Mouse (Mus musculus) NIH3T3 (cell line): ENCODE data around the gene Ocm.
"Not testable (repeated sequence)": the region's sequence is repeated elsewhere in the genome, so short reads cannot be mapped to it uniquely, and the experiment has no call there.

Source experiments
- DNase-seq: peaks from one replicate; pipeline ENCODE4 v3.0.0-alpha.2; 2012; ENCODE audit warnings: low read depth

The Ocm gene

DNA sequence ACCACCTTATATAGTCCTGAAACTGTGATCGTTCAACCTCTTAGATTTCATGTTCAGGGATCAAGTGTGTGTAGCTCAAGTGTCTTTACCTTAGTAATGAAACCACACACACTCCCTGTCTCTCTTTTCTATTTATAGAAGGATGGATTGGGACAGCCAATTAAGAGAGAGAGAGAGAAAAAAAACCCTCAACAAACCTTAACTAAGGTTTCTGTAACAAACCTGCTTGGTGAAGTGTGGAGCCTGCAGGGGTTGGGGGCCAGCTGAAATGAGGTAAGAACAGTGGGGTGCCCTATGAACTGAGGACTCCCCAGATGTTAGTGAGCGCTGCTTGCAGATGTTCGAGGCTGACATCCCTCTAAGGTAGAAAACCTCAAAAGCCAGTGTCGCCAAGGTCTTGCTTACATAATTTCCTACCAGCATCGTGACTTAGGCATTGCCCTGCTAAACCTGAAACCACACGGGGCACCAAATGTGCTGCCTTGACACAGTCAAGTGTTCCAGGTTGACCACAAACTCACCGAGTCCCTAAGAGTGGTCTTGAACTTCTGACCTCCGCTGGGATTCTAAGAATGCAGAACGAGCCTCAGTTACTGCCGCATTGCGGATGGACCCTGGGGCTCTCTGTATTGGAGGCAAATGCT, at the start of gene Ocm:
Gene Ocm (minus strand): TSS at position 51 of the 644 bp plus-strand sequence.
- no peak for DNase-seq

GRCm38 (mm10) chr5:144071249-144071648, 44.8 kb upstream of the Ocm start:
- no peak for DNase-seq

GRCm38 (mm10) chr5:144070064-144070463, 43.6 kb upstream of the Ocm start:
- no peak for DNase-seq

DNA sequence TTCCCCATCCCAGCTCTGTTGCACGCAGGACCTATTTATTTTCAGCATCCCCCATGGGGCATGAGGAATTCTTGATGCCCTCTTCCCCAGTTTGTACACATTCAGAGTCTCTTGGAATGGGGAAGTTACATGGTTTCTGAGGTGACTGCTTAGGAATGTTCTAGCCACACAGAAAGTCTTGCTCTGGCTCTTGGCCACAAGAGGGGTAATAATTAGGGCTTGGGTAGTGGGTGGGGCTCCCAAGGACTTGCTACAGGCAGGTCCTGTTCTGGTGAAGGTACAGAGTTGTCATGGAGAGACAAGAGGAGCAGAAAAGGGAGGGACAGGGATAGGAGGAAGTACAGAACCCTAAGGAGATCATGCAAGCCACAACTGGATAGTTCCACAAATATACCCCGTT, 39.6 kb upstream of the Ocm start:
- peak; percentile 8 for DNase-seq

DNA sequence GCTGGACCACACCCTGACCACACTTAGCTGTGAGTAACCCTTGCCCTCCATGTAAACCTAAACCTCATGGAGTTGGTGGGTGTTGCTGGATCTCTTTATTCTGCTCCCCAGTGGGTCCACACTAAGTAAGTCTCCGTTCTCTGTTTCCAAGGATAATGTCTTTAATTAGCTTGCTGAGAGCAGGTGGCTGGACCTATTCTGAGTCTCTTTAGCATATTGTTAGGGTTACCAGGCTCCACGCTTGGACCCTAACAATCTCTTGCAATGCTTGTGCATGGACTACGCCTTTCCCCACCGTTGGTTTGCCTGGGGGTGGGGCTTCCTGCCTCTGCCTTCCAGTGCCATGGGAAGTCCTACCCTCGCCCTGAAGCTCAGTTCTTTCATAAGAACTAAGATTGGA, 37.6 kb upstream of the Ocm start:
- DNase-seq: no peak

DNA sequence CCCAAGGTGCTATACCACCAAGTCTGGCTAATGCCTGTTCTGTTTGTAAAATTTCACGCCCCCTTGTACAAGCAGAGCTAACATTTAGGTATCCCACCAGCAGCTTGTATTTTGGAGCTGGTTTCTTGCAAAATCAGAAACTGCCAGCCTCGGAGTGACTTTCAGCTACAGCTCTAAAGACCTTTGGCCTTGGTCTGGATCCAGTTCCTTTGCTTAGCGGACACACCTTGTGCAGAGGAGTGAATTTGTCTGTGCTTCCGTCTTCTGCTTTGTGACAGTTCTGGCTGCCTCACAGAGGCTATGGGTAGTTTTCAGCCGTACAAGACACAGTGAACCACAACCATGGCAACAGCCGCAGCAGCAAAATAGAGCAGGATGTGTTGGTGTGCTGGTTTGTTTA, 27.9 kb upstream of the Ocm start:
- DNase-seq: no peak

DNA sequence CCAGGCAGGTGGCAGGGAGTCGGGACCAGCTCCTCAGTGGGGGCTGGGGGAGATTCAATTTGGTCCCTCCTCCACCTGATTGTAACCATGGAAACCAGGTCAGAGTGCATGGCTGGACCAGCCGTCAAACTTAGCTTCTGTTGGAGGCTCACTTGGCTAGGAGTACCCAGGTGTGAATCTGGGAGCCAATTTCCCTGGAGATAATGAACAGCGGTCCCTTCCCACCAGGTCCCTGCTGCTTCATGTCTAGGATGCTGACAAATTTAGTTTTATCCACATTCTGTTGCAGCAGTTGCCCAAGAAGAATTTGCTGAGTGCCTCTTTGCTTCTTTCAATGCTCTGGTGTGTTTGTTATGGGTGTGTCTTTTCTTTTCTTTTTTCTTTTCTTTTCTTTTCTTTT, 27.0 kb upstream of the Ocm start:
- no peak for DNase-seq

DNA sequence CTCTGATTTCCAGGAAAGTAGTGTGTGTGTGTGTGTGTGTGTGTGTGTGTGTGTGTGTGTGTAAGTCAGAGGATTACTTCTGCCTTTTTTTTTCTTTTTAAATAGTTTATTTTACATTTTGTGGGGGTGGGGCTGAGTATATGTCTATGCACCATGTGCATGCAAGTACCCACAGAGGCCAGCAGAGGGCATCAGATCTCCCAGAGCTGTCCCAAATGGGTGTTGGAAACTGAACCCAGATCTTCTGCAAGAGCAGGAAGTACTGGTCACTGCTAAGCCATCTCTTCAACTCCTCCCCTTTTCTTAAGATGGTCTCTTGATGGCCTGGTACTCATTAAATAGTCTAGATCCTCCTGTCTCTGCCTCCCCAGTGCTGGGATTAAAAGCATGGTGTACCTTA, 24.8 kb upstream of the Ocm start:
- peak; percentile 27 for DNase-seq

DNA sequence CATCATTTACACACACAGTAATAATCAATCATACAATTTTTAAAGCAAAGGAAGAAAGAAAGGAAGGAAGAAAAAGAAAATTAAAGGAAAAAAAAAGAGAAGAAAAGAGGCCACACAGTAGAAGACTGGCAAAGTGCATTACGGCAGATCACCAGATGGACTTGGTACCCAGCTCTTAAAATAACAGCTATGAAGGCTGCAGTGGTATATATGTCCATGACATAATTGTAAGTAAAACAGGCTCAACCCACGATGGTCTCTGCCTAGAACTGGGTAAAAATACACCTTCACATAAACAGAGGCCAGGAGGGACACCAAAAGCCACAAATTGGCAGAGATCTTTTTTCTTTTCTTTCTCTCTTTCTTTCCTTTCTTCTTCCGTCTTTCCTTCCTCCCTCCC, 23.4 kb upstream of the Ocm start:
- no peak for DNase-seq

DNA sequence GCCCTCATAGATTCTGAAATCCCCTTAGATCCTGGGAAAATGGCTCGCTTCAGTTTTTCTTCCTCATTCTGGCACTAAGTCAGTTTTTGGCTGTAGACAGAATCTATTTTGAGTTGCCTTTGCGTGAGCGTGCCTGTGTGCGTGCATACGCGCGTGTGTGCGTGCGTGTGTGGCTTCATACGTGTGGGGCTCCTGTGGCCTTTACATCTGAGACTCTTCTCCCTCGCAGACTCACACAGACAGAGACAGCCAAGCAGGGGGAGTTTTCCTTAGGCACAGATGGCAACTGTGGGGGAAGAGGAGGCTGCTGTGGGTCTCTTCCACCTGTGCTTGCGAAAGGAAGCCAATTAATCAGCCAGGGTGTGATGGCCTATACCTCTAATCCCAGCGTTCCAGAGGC, 20.9 kb upstream of the Ocm start:
- no peak for DNase-seq

GRCm38 (mm10) chr5:144043166-144043565, 16.7 kb upstream of the Ocm start:
- DNase-seq: no peak

GRCm38 (mm10) chr5:144040720-144041364, 14.4 kb upstream of the Ocm start:
- peak; percentile 89 for DNase-seq

DNA sequence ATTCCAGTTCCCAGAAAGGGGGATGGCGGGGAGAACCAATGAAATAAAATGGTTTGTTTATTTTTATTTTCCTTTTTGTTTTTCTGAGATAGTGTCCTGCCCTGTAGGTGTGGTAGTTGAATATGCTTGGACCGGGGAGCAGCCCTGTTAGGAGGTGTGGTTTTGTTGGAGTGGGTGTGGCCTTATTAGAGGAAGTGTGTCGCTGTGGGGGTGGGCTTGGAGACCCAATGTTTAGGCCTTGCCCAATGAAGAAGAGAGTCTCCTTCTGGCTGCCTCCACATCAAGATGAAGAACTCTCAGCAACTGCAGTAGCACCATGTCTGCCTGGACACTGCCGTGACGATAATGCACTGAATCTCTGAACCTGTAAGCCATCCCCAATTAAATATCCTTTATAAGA, 13.4 kb upstream of the Ocm start:
- no peak for DNase-seq

- DNase-seq: peak; percentile 27
These were observed 12.7 kb upstream of the Ocm start for GRCm38 (mm10) chr5:144039156-144039675.

GRCm38 (mm10) chr5:144036952-144037351, 10.5 kb upstream of the Ocm start:
- no peak for DNase-seq

GRCm38 (mm10) chr5:144034567-144034966, 8.1 kb upstream of the Ocm start:
- no peak for DNase-seq

GRCm38 (mm10) chr5:144032491-144032890, 6.0 kb upstream of the Ocm start:
- no peak for DNase-seq

DNA sequence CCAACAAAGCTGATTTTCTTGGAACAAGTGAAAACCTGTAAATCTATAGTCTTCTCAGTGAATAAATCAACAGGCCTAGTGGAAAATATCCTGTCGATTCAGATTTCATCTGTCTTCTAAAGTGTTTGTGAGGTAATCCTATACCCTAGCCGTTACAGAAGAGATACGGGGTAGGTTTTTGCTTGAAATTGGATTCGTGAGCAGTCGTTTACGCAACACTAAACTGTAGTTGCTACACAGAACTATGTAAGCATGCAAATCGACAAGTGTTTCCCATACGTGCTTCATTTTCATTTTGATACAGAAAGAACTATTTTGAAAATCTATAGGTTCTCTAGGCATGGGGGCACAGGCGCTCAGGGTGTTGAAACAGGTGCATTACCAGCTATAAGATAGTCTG, 10.6 kb downstream of the Ocm start:
- DNase-seq: no peak

DNA sequence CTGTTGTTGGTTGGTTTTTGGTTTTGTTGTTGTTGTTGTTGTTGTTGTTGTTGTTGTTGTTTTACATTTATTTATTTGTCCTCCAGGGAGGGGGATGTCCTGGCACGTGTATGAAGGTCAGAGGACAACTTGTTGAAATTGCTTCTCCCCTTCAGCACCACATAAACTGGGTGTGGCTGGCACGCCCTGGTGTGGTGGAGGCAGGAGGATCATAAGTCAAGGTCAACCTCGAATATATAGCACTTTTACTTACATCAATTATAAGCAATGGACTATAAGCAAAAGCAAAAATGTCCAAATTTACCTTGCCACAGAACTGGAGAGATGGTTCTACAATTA, 11.2 kb downstream of the Ocm start:
- DNase-seq: no peak

DNA sequence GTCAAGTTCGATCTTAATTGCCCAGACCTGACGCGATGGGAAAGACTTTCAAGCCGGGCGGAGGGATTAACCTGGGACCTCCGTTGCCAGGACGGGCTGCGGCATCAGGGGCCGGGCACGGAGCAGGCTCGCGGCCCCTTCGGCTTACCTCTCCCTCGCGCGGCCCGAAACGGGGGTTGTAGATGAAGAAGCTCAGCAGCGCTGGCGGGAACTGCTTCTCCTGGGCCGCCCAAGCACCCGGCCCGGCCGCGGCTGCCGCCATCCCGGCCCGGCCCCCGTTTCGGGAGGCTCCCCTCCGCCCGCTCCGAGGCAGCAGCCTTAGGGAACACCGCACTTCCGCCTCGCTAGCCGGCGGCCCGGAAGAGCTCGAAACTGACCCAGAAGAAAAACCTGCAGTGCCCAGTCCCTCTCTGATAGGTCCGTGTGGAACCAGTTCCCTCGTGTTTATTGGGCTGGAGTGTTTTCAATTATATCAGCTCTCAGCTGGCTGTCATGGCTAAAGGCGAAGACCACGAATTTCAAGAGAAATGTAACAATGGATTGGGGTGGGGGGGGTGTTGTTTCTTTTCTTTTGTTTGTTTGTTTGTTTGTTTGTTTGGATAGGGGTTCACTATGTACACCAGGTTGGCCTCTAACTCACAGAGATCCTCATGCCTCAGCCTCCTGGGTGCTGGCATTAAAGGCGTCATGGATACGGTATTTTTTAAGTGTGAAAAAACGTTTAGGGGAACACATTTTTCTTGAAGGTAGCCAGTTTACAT, 11.7 kb downstream of the Ocm start, which contains the start of gene Ccz1:
Gene Ccz1 (minus strand): TSS at position 327 of the 761 bp plus-strand sequence.
- peak; percentile 92 for DNase-seq

DNA sequence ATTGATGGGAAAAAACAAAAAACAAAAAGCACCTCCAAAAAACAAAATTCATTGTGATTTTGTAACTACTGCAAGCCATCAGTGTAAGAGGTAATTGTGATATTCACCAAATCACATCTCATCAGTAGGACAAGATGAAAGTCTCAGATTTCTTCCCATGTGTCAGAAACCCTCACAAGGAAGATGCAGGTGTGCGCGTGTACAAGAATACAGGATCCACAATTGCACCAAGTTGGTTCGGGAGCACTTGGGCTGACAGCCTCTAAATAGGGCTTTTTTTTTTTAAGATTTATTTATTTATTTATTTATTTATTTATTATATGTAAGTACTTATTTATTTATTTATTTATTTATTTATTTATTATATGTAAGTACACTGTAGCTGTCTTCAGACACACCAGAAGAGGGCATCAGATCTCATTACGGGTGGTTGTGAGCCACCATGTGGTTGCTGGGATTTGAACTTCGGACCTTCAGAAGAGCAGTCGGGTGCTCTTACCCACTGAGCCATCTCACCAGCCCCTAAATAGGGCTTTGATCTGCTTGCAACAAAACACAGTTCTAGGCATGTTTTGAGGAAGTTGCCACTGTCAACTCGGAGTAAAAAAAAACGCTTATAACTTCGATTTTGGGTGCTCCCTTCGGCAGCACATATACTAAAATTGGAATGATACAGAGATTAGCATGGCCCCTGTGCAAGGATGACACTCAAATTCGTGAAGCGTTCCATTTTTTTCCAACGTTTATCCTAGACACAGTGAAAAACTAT, 12.9 kb downstream of the Ocm start:
- DNase-seq: not testable (repeated sequence)

GRCm38 (mm10) chr5:144002461-144003192, 23.8 kb downstream of the Ocm start:
- DNase-seq: no peak
